Mouse (Mus musculus) MEL (cell line): Measurements from ENCODE around the gene Tmie.

Experiments used
- CHD2 ChIP-seq: IDR thresholded peaks from 2 replicates; pipeline ENCODE4 v1.6.1; 2011; ENCODE audit warnings: low read length, improper control_type of control experiment
- CTCF ChIP-seq, 3 experiments: IDR thresholded peaks in 2 of 3; conservative IDR thresholded peaks in 1 of 3; 2 replicates each; pipeline ENCODE4 v1.5.1; 2011 to 2012; ENCODE audit warnings: low read length in 3 of 3, low read depth in 2 of 3, mild to moderate bottlenecking in 2 of 3, improper control_type of control experiment in 1 of 3, inconsistent platforms in 1 of 3, mixed read lengths in 1 of 3, moderate library complexity in 1 of 3; ENCODE audit not compliant: control insufficient read depth in 1 of 3, insufficient read depth in 1 of 3, poor library complexity in 1 of 3, severe bottlenecking in 1 of 3
- EP300 ChIP-seq, 2 experiments: IDR thresholded peaks; 2 replicates each; pipeline ENCODE4 v1.6.1; 2011; ENCODE audit warnings: improper control_type of control experiment in 2 of 2, low read length in 2 of 2, low read depth in 1 of 2, mild to moderate bottlenecking in 1 of 2
- GABPA ChIP-seq: IDR thresholded peaks from 2 replicates; pipeline ENCODE4 v1.6.1; 2012; ENCODE audit warnings: low read depth, mild to moderate bottlenecking, inconsistent platforms, low read length, improper control_type of control experiment, moderate library complexity
- MAX ChIP-seq: IDR thresholded peaks from 2 replicates; pipeline ENCODE4 v1.6.1; 2011; ENCODE audit warnings: low read length, improper control_type of control experiment
- TAL1 ChIP-seq: IDR thresholded peaks from 2 replicates; pipeline ENCODE4 v1.6.1; 2012; ENCODE audit warnings: mild to moderate bottlenecking, inconsistent platforms, low read length, moderate library complexity, mixed read lengths
- USF1 ChIP-seq: IDR thresholded peaks from 2 replicates; pipeline ENCODE4 v1.6.1; 2014; ENCODE audit warnings: low read depth, mild to moderate bottlenecking, inconsistent platforms, low read length, improper control_type of control experiment, moderate library complexity
- ZNF384 ChIP-seq: IDR thresholded peaks from 2 replicates; pipeline ENCODE4 v1.6.1; 2012; ENCODE audit warnings: low read depth, mild to moderate bottlenecking, inconsistent platforms, low read length, improper control_type of control experiment

- TF ChIP-seq ZNF384 (no peak), EP300 (IDR thresholded peaks at IDR 0.05; ENCODE audit: low read depth in 1 of 2, low read length in 2 of 2) (no peak), CTCF (IDR thresholded peaks at IDR 0.05 in 2 of 3, conservative IDR thresholded peaks at IDR 0.05 in 1 of 3; ENCODE audit: control insufficient read depth in 1 of 3, insufficient read depth in 1 of 3, low read depth in 2 of 3, low read length in 3 of 3, poor library complexity in 1 of 3, severe bottlenecking in 1 of 3) (no peak), GABPA (no peak), MAX (no peak), USF1 (no peak), CHD2 (no peak), TAL1 (no peak)
Measured at GRCm38 (mm10) chr9:110855903-110856302, 24.0 kb downstream of the Tmie start.
